Mouse (Mus musculus) neural tube, embryonic 12.5 days (tissue): Measurements from ENCODE around the gene Fryl. TPM values are rescaled to one million over a fixed set of nuclear protein-coding genes. Genes with fewer than 3 reads are reported as not detected.

Experiments
- ATAC-seq: fragments of 200-750 bp; cut with Nextera tagmentation; 2 replicates; pipeline ENCODE4 v1.8.0; 2017; ENCODE audit warnings: low read depth, mild to moderate bottlenecking, moderate TSS enrichment, moderate library complexity; ENCODE audit not compliant: low FRiP score
- H3K27ac ChIP-seq: fragments of 300-500 bp; sonication (generic); 2 replicates; pipeline ENCODE4 v1.5.1; 2016
- H3K27me3 ChIP-seq: fragments of 300-500 bp; sonication (generic); replicated peaks from 2 replicates; pipeline ENCODE4 v1.6.1; 2016; ENCODE audit warnings: mild to moderate bottlenecking
- H3K36me3 ChIP-seq: fragments of 300-500 bp; sonication (generic); 2 replicates; pipeline ENCODE4 v1.6.1; 2016; ENCODE audit warnings: mild to moderate bottlenecking
- H3K4me1 ChIP-seq: fragments of 300-500 bp; sonication (generic); 2 replicates; pipeline ENCODE4 v1.6.1; 2016
- H3K4me2 ChIP-seq: fragments of 300-500 bp; sonication (generic); replicated peaks from 2 replicates; pipeline ENCODE4 v1.6.1; 2016; ENCODE audit warnings: mild to moderate bottlenecking
- H3K4me3 ChIP-seq: fragments of 300-500 bp; sonication (generic); 2 replicates; pipeline ENCODE4 v1.5.1; 2016
- H3K9ac ChIP-seq: fragments of 300-500 bp; sonication (generic); 2 replicates; pipeline ENCODE4 v1.6.1; 2016; ENCODE audit warnings: mild to moderate bottlenecking
- H3K9me3 ChIP-seq: fragments of 300-500 bp; sonication (generic); 2 replicates; pipeline ENCODE4 v1.6.1; 2016; ENCODE audit warnings: mild to moderate bottlenecking
- WGBS: fragments of 180-500 bp; shearing (Covaris S2); methylation state at CpG from one replicate; pipeline ENCODE4 v1.1.7; 2016; 5-methylcytosine and 5-hydroxymethylcytosine counted together
- polyA plus RNA-seq: library from polyadenylated mRNA; unstranded; fragments of >200 nt; fragmentation: Nextera tagmentation; extraction: Ambion mirVana; gene quantifications from 2 replicates; pipeline ENCODE4 v1.2.1, GENCODE M21; 2016

The Fryl gene
- polyA plus RNA-seq, 1 experiment from 2014 or later, result 44.8 TPM

- Histone ChIP-seq H3K4me1 (no peaks in the 10 kb centered on the region), H3K9ac (no peak overlapping the region), H3K27ac (no peak overlapping the region), H3K4me2 (no peak overlapping the region), H3K27me3 (no peaks in the 10 kb centered on the region), H3K9me3 (no peaks in the 10 kb centered on the region), H3K36me3 (peaks cover 72% of the 10 kb centered on the region), H3K4me3 (no peak overlapping the region)
- WGBS, result 72% methylated on average over 10 of the region's 10 CpGs
- no peak for ATAC-seq
Measured at GRCm38 (mm10) chr5:73102342-73102989, 154.0 kb downstream of the Fryl start.

- Histone ChIP-seq H3K27ac (no peak overlapping the region), H3K4me1 (no peaks in the 10 kb centered on the region), H3K27me3 (no peaks in the 10 kb centered on the region), H3K9ac (no peak overlapping the region), H3K4me2 (no peak overlapping the region), H3K9me3 (no peaks in the 10 kb centered on the region), H3K36me3 (peaks cover 62% of the 10 kb centered on the region), H3K4me3 (no peak overlapping the region)
- ATAC-seq, result no peak
- WGBS, result 62% methylated on average over 8 of the region's 8 CpGs
Measured at GRCm38 (mm10) chr5:73092236-73092635, 164.2 kb downstream of the Fryl start.

GRCm38 (mm10) chr5:73089158-73089557, 167.3 kb downstream of the Fryl start:
- H3K4me3 ChIP-seq, result no peak overlapping the region
- H3K27me3 ChIP-seq, result no peaks in the 10 kb centered on the region
- no peak overlapping the region for H3K4me2 ChIP-seq
- ATAC-seq, result no peak
- WGBS, result 96% methylated on average over 17 of the region's 17 CpGs
- no peaks in the 10 kb centered on the region for H3K9me3 ChIP-seq
- no peaks in the 10 kb centered on the region for H3K4me1 ChIP-seq
- H3K36me3 ChIP-seq, result peaks cover 55% of the 10 kb centered on the region
- H3K27ac ChIP-seq, result no peak overlapping the region
- H3K9ac ChIP-seq, result no peak overlapping the region

- Histone ChIP-seq H3K36me3 (peaks cover 55% of the 10 kb centered on the region), H3K27me3 (no peaks in the 10 kb centered on the region), H3K4me3 (no peak overlapping the region), H3K4me1 (no peaks in the 10 kb centered on the region), H3K4me2 (no peak overlapping the region), H3K9ac (no peak overlapping the region), H3K9me3 (no peaks in the 10 kb centered on the region), H3K27ac (no peak overlapping the region)
- WGBS, result 94% methylated on average over 5 of the region's 5 CpGs
- no peak for ATAC-seq
Measured at GRCm38 (mm10) chr5:73081496-73081895, 174.9 kb downstream of the Fryl start.

- no peak overlapping the region for H3K4me3 ChIP-seq
- H3K36me3 ChIP-seq, result peaks cover 65% of the 10 kb centered on the region
- H3K27ac ChIP-seq, result no peak overlapping the region
- no peaks in the 10 kb centered on the region for H3K9me3 ChIP-seq
- no peaks in the 10 kb centered on the region for H3K4me1 ChIP-seq
- no peak overlapping the region for H3K9ac ChIP-seq
- WGBS, result 80% methylated on average over 5 of the region's 5 CpGs
- no peak for ATAC-seq
- no peaks in the 10 kb centered on the region for H3K27me3 ChIP-seq
- H3K4me2 ChIP-seq, result no peak overlapping the region
Measured at GRCm38 (mm10) chr5:73079801-73080200, 176.6 kb downstream of the Fryl start.

GRCm38 (mm10) chr5:73071319-73071718, 185.1 kb downstream of the Fryl start:
- no peaks in the 10 kb centered on the region for H3K4me1 ChIP-seq
- ATAC-seq, result peak; percentile 61; the same call in 1 of the 2 replicates
- H3K9me3 ChIP-seq, result no peaks in the 10 kb centered on the region
- H3K27me3 ChIP-seq, result no peaks in the 10 kb centered on the region
- WGBS, result 38% methylated on average over 15 of the region's 15 CpGs
- peaks cover 72% of the 10 kb centered on the region for H3K36me3 ChIP-seq
- no peak overlapping the region for H3K9ac ChIP-seq
- no peak overlapping the region for H3K27ac ChIP-seq
- no peak overlapping the region for H3K4me2 ChIP-seq
- H3K4me3 ChIP-seq, result no peak overlapping the region

GRCm38 (mm10) chr5:73066946-73067345, 189.5 kb downstream of the Fryl start:
- H3K27ac ChIP-seq, result no peak overlapping the region
- ATAC-seq, result no peak
- H3K4me2 ChIP-seq, result no peak overlapping the region
- H3K9me3 ChIP-seq, result no peaks in the 10 kb centered on the region
- no peak overlapping the region for H3K4me3 ChIP-seq
- H3K36me3 ChIP-seq, result peaks cover 60% of the 10 kb centered on the region
- H3K4me1 ChIP-seq, result no peaks in the 10 kb centered on the region
- 54% methylated on average over 6 of the region's 6 CpGs for WGBS
- H3K9ac ChIP-seq, result no peak overlapping the region
- H3K27me3 ChIP-seq, result no peaks in the 10 kb centered on the region

- Histone ChIP-seq H3K4me2 (no peak overlapping the region), H3K9me3 (no peaks in the 10 kb centered on the region), H3K36me3 (peaks cover 54% of the 10 kb centered on the region), H3K27me3 (no peaks in the 10 kb centered on the region), H3K27ac (no peak overlapping the region), H3K4me3 (no peak overlapping the region), H3K4me1 (no peaks in the 10 kb centered on the region), H3K9ac (no peak overlapping the region)
- 87% methylated on average over 13 of the region's 13 CpGs for WGBS
- ATAC-seq, result no peak
Measured at GRCm38 (mm10) chr5:73063768-73064669, 192.4 kb downstream of the Fryl start.

- no peaks in the 10 kb centered on the region for H3K9me3 ChIP-seq
- H3K36me3 ChIP-seq, result peaks cover 44% of the 10 kb centered on the region
- no peaks in the 10 kb centered on the region for H3K27me3 ChIP-seq
- no peak overlapping the region for H3K27ac ChIP-seq
- no peak for ATAC-seq
- H3K9ac ChIP-seq, result no peak overlapping the region
- no peaks in the 10 kb centered on the region for H3K4me1 ChIP-seq
- WGBS, result 61% methylated on average over 11 of the region's 11 CpGs
- no peak overlapping the region for H3K4me3 ChIP-seq
- H3K4me2 ChIP-seq, result no peak overlapping the region
Measured at GRCm38 (mm10) chr5:73061506-73062155, 194.8 kb downstream of the Fryl start.

- H3K9ac ChIP-seq, result no peak overlapping the region
- H3K27ac ChIP-seq, result no peak overlapping the region
- no peak overlapping the region for H3K4me2 ChIP-seq
- no peaks in the 10 kb centered on the region for H3K9me3 ChIP-seq
- no peaks in the 10 kb centered on the region for H3K27me3 ChIP-seq
- H3K36me3 ChIP-seq, result peaks cover 58% of the 10 kb centered on the region
- no peaks in the 10 kb centered on the region for H3K4me1 ChIP-seq
- no peak for ATAC-seq
- 97% methylated on average over 5 of the region's 5 CpGs for WGBS
- no peak overlapping the region for H3K4me3 ChIP-seq
Measured at GRCm38 (mm10) chr5:73056937-73057336, 199.5 kb downstream of the Fryl start.

GRCm38 (mm10) chr5:73056457-73056856, 200.0 kb downstream of the Fryl start:
- 91% methylated on average over 6 of the region's 6 CpGs for WGBS
- no peaks in the 10 kb centered on the region for H3K9me3 ChIP-seq
- ATAC-seq, result no peak

GRCm38 (mm10) chr5:73053933-73054332, 202.5 kb downstream of the Fryl start:
- ATAC-seq, result no peak
- Histone ChIP-seq H3K4me1 (no peaks in the 10 kb centered on the region), H3K36me3 (peaks cover 82% of the 10 kb centered on the region), H3K27me3 (no peaks in the 10 kb centered on the region), H3K9ac (no peak overlapping the region), H3K4me3 (no peak overlapping the region), H3K4me2 (no peak overlapping the region), H3K27ac (no peak overlapping the region), H3K9me3 (no peaks in the 10 kb centered on the region)
- 96% methylated on average over 8 of the region's 8 CpGs for WGBS

More at GRCm38 (mm10) chr5:73056457-73056856, 200.0 kb downstream of the Fryl start:
- H3K27ac ChIP-seq, result no peak overlapping the region
- no peaks in the 10 kb centered on the region for H3K4me1 ChIP-seq
- no peak overlapping the region for H3K4me3 ChIP-seq
- H3K4me2 ChIP-seq, result no peak overlapping the region
- H3K9ac ChIP-seq, result no peak overlapping the region
- H3K27me3 ChIP-seq, result no peaks in the 10 kb centered on the region
- H3K36me3 ChIP-seq, result peaks cover 63% of the 10 kb centered on the region
